Mouse (Mus musculus) liver, embryonic 13.5 days (tissue): ENCODE measurements around the gene Cacng1. TPM values are rescaled to one million over a fixed set of nuclear protein-coding genes. Genes with fewer than 3 reads are reported as not detected.

ENCODE experiments used
- ATAC-seq: fragments of 200-750 bp; cut with Nextera tagmentation; 2 replicates; pipeline ENCODE4 v1.8.0; 2017; ENCODE audit warnings: low read depth, mild to moderate bottlenecking, moderate number of reproducible peaks, moderate library complexity
- DNase-seq: peaks from one replicate; pipeline ENCODE4 v3.0.0; 2022
- H3K27ac ChIP-seq: fragments of 300-500 bp; sonication (generic); 2 replicates; pipeline ENCODE4 v1.5.1; 2015; ENCODE audit warnings: moderate library complexity, mild to moderate bottlenecking, inconsistent platforms
- H3K27me3 ChIP-seq: fragments of 300-500 bp; sonication (generic); 2 replicates; pipeline ENCODE4 v1.6.1; 2015; ENCODE audit warnings: mild to moderate bottlenecking, inconsistent platforms
- H3K36me3 ChIP-seq: fragments of 300-500 bp; sonication (generic); 2 replicates; pipeline ENCODE4 v1.6.1; 2015; ENCODE audit warnings: mild to moderate bottlenecking, inconsistent platforms
- H3K4me1 ChIP-seq: fragments of 300-500 bp; sonication (generic); replicated peaks from 2 replicates; pipeline ENCODE4 v1.6.1; 2015; ENCODE audit warnings: inconsistent platforms
- H3K4me2 ChIP-seq: fragments of 300-500 bp; sonication (generic); 2 replicates; pipeline ENCODE4 v1.6.1; 2015; ENCODE audit warnings: inconsistent platforms, mild to moderate bottlenecking, moderate library complexity
- H3K4me3 ChIP-seq: fragments of 300-500 bp; sonication (generic); replicated peaks from 2 replicates; pipeline ENCODE4 v1.5.1; 2015; ENCODE audit warnings: mild to moderate bottlenecking, inconsistent platforms
- H3K9ac ChIP-seq: fragments of 300-500 bp; sonication (generic); 2 replicates; pipeline ENCODE4 v1.6.1; 2015; ENCODE audit warnings: mild to moderate bottlenecking, inconsistent platforms
- H3K9me3 ChIP-seq: fragments of 300-500 bp; sonication (generic); replicated peaks from 2 replicates; pipeline ENCODE4 v1.6.1; 2016; ENCODE audit warnings: inconsistent platforms
- WGBS: fragments of 180-500 bp; shearing (Covaris S2); methylation state at CpG from one replicate; pipeline ENCODE4 v1.1.7; 2015; ENCODE audit not compliant: insufficient replicate concordance; 5-methylcytosine and 5-hydroxymethylcytosine counted together
- polyA plus RNA-seq: library from polyadenylated mRNA; unstranded; fragments of >200 nt; fragmentation: Nextera tagmentation; extraction: Ambion mirVana; gene quantifications from 2 replicates; pipeline ENCODE4 v1.2.1, GENCODE M21; 2015

The Cacng1 gene
- polyA plus RNA-seq, 1 experiment from 2014 or later = 0.08 TPM

DNA sequence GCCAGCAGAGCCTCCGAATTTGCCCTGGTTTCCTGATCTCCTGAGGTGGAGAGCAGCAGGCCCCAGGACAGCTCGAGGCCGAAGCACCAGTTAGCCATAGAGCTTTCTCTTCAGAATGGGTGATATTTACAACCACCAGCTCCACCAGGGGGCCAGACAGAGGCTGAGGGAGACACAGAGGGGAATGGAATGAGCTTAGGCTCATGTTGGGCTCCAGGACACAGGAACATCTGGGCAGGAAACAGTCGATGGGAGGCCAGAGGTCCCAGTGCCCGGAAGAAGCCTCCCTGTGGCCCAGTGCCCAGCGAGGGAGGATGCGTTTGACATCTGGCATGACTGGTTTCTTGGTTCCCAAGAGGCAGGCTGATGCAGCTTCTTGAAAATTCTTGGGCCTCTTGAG lies 17.8 kb upstream of the Cacng1 start:
- no peaks in the 10 kb centered on the region for H3K9me3 ChIP-seq

DNA sequence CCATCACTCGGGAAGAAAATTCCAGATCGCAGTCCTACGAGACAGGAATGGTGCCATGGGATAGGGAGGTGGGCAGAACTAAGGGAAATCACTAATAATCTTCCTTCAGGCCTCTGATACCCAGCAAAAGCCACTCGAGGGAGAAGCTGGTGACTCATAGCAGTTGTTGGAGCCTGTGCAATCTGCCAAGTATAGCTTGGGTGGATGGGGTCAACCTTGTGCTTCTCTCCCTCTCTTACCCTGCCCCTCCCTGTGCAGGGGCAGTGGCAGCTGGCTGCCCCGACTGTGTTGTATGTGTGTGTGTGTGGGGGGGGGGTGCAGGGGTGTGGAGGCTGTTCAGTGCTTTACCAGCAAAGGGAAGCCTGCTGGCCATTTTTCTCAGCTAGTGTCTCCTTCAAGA lies 15.2 kb upstream of the Cacng1 start:
- Histone ChIP-seq H3K9ac (no peak overlapping the region), H3K4me1 (no peaks in the 10 kb centered on the region), H3K36me3 (no peaks in the 10 kb centered on the region), H3K9me3 (no peaks in the 10 kb centered on the region), H3K4me2 (no peak overlapping the region), H3K4me3 (no peak overlapping the region), H3K27ac (no peak overlapping the region), H3K27me3 (no peaks in the 10 kb centered on the region)
- ATAC-seq = no peak
- WGBS = 50% methylated on average over 5 of the region's 5 CpGs
- no peak for DNase-seq

More for the DNA sequence above, 17.8 kb upstream of the Cacng1 start:
- ATAC-seq (no peak), DNase-seq (no peak)
- no peak overlapping the region for H3K4me3 ChIP-seq
- no peaks in the 10 kb centered on the region for H3K27me3 ChIP-seq
- no peaks in the 10 kb centered on the region for H3K4me1 ChIP-seq
- H3K9ac ChIP-seq = no peak overlapping the region
- no peaks in the 10 kb centered on the region for H3K36me3 ChIP-seq
- 45% methylated on average over 7 of the region's 7 CpGs for WGBS
- H3K27ac ChIP-seq = no peak overlapping the region
- H3K4me2 ChIP-seq = no peak overlapping the region

GRCm38 (mm10) chr11:107730940-107731339 lies 14.6 kb upstream of the Cacng1 start:
- Histone ChIP-seq H3K9me3 (no peaks in the 10 kb centered on the region), H3K36me3 (no peaks in the 10 kb centered on the region), H3K4me1 (no peaks in the 10 kb centered on the region), H3K4me2 (no peak overlapping the region), H3K27me3 (no peaks in the 10 kb centered on the region), H3K27ac (no peak overlapping the region), H3K4me3 (no peak overlapping the region), H3K9ac (no peak overlapping the region)
- 65% methylated on average over 4 of the region's 4 CpGs for WGBS
- DNase-seq (no peak), ATAC-seq (no peak)

GRCm38 (mm10) chr11:107729141-107729540 lies 12.8 kb upstream of the Cacng1 start:
- ATAC-seq (no peak), DNase-seq (no peak)
- 52% methylated on average over 7 of the region's 7 CpGs for WGBS

DNA sequence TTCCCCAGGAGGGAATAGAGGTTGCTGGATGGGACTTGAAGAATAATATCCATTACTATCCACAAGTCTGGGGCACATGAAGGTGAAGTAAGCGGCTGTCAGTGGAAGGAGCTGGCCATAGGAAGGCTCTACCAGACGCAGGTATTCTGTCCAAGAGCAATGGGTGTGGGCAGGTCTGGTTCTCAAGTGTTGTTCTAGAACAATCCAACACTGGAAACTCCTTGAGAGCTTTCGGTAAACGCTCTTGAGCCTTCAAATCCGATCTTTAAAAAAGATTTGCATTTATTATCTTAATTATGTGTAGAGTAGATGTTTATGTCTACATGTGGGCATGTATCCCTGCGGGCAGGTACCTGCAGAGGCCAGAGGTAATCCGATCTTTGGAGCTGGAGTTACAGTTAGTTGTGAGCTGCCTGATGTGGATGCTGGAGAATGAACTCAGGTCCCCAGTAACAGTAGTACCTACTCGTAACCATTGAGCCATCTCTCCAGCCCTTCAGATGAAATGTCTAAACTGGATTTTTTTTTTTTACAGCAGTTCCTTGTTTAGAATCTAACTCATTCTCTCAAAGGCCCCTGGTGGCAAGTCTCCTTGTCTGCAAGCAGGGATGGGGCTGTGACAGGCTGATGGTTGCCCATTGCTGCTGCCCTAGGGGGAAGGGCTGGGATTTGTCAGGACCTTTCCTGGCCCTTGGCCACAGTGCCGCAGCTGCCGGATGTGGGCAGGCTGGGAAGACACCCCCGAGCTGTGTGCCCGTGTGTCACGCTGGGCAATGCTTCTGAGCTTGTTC lies 11.9 kb upstream of the Cacng1 start:
- H3K9ac ChIP-seq = no peak overlapping the region
- no peaks in the 10 kb centered on the region for H3K27me3 ChIP-seq
- H3K9me3 ChIP-seq = no peaks in the 10 kb centered on the region
- H3K27ac ChIP-seq = no peak overlapping the region
- H3K4me3 ChIP-seq = no peak overlapping the region
- no peaks in the 10 kb centered on the region for H3K36me3 ChIP-seq
- no peak overlapping the region for H3K4me2 ChIP-seq
- 64% methylated on average over 13 of the region's 13 CpGs for WGBS
- DNase-seq (no peak), ATAC-seq (no peak)
- no peaks in the 10 kb centered on the region for H3K4me1 ChIP-seq

More at GRCm38 (mm10) chr11:107729141-107729540, 12.8 kb upstream of the Cacng1 start:
- H3K9me3 ChIP-seq = no peaks in the 10 kb centered on the region
- H3K9ac ChIP-seq = no peak overlapping the region
- H3K4me2 ChIP-seq = no peak overlapping the region
- H3K27ac ChIP-seq = no peak overlapping the region
- no peak overlapping the region for H3K4me3 ChIP-seq
- no peaks in the 10 kb centered on the region for H3K4me1 ChIP-seq
- H3K27me3 ChIP-seq = no peaks in the 10 kb centered on the region
- no peaks in the 10 kb centered on the region for H3K36me3 ChIP-seq

DNA sequence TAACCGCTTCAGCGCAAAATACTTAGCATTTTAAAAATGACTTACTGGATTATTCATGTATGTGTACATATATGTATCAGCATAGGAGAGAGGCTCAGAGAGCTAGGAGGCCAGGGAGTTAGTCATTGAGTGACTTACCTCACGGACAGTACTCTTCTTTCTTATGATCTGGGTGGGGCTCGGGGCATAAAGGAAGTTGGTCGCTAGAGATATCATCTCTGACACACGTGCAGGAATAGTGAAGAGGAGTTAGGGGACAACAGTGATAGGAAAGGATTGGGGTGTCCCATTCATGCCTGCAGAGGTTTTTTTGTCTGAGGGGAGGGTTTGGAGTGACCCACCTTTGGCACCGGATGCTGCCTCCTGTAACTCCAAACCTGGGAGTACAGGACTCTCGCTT lies 8.3 kb upstream of the Cacng1 start:
- 62% methylated on average over 8 of the region's 8 CpGs for WGBS

DNA sequence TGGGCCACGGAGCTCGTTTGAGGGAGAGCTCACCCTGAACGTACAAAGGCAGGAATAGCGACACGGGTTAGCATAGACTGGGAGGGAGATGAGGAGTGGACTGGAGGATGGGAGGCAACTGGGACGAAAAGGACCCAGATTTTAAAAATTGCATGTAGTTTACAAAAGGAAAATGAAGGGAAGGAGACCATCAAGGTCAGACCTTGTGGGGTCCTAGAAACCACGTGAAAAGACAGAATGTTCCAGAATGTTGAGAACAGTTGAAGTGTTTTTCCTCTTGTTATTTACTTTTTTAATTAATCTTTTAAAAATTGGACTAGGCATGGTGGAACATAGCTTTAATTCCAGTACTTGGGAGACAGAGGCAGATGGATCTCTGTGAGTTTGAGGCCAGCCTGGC lies 4.7 kb upstream of the Cacng1 start:
- Histone ChIP-seq H3K9ac (no peak overlapping the region), H3K4me1 (no peaks in the 10 kb centered on the region), H3K4me3 (no peak overlapping the region), H3K27me3 (no peaks in the 10 kb centered on the region), H3K9me3 (no peaks in the 10 kb centered on the region), H3K27ac (no peak overlapping the region), H3K36me3 (no peaks in the 10 kb centered on the region), H3K4me2 (no peak overlapping the region)
- ATAC-seq (no peak), DNase-seq (no peak)
- WGBS = 67% methylated on average over 7 of the region's 7 CpGs

More for the DNA sequence above, 8.3 kb upstream of the Cacng1 start:
- Histone ChIP-seq H3K9me3 (no peaks in the 10 kb centered on the region), H3K36me3 (no peaks in the 10 kb centered on the region), H3K4me1 (no peaks in the 10 kb centered on the region), H3K27ac (no peak overlapping the region), H3K4me3 (no peak overlapping the region), H3K27me3 (no peaks in the 10 kb centered on the region), H3K9ac (no peak overlapping the region), H3K4me2 (no peak overlapping the region)
- DNase-seq (no peak), ATAC-seq (no peak)

GRCm38 (mm10) chr11:107720264-107721021 lies 4.1 kb upstream of the Cacng1 start:
- 68% methylated on average over 9 of the region's 9 CpGs for WGBS

DNA sequence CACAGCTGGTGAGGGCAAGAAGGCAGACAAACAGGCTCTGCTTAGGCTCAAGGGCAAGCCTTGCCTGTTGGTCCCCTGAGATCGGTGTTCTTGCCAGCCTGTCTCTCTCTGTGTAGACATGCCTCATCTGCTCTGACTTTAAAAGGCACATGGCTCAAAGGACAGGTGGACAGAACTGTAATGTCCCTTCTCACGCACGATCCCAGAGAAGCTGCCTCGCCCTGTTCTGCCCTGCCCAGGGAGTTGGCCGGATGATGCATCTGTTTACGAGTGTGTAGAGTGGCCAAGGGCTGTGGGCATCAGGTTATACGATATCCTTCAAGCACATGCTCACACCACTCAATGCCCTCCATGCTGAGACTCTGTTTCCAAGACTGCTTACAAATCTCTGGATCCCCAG lies 2.0 kb downstream of the Cacng1 start:
- H3K4me1 ChIP-seq = no peaks in the 10 kb centered on the region
- H3K36me3 ChIP-seq = no peaks in the 10 kb centered on the region
- 77% methylated on average over 7 of the region's 7 CpGs for WGBS
- H3K9ac ChIP-seq = no peak overlapping the region
- no peak overlapping the region for H3K27ac ChIP-seq
- DNase-seq = no peak
- no peaks in the 10 kb centered on the region for H3K9me3 ChIP-seq
- H3K4me3 ChIP-seq = no peak overlapping the region
- ATAC-seq = no peak
- H3K4me2 ChIP-seq = no peak overlapping the region
- no peaks in the 10 kb centered on the region for H3K27me3 ChIP-seq

More at GRCm38 (mm10) chr11:107720264-107721021, 4.1 kb upstream of the Cacng1 start:
- no peak for DNase-seq
- Histone ChIP-seq H3K9me3 (no peaks in the 10 kb centered on the region), H3K9ac (no peak overlapping the region), H3K27ac (no peak overlapping the region), H3K27me3 (no peaks in the 10 kb centered on the region), H3K4me3 (no peak overlapping the region), H3K4me2 (no peak overlapping the region), H3K36me3 (no peaks in the 10 kb centered on the region), H3K4me1 (no peaks in the 10 kb centered on the region)
- no peak for ATAC-seq

DNA sequence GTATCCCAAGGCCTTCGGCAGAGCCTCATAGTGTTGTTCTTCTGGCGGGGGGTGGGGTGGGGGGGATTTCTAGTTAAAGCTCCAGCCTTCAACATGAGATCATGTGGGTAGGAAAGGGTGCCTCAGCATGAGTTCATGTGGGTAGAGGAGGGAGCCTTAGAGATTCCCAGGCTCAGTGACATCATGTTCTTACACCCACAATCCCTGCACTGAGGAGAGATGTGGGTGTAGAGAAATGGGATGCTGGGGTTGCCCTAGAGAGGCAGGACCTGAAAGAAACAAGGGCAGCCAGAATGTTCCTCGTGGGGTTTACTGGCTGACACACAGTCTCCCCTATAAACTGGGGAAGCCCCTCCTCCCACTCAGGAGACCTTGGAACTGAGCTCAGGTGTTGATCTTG lies 5.9 kb downstream of the Cacng1 start:
- 56% methylated on average over 3 of the region's 3 CpGs for WGBS

DNA sequence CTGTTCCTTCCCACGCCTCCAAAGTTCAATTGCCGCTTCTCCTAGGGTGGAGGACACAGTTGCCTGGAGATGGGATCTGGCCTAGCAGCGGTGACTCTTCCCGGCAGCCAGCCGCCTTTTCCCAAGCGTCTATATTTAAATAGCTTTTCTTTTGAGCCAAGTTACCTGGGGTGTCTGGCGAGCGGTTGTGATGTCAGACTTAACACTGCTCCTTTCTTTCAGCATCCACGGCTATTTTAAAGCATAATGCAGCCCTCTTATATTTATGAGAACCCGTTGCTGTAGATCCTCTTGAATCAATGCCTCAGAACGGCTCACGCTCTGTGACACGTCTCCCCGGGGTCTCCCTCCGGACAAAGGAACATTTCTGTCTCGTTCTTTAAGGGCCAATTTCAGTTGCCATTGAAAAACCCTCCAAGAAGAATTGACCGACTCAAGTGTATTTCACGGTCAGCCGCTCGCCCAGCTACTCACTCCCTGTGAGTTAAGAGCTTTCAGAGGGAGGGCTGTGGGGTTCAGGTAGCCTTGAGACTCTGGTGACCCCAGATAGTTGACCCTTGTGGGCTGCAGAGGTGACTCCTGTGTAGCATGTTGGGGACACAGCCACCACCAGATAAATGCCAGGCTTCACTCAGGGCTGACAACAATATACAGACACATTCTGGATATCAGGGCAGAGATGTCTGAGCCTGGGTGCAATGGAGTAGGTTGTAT lies 8.3 kb downstream of the Cacng1 start:
- Histone ChIP-seq H3K9me3 (no peaks in the 10 kb centered on the region), H3K4me2 (no peak overlapping the region), H3K27ac (no peak overlapping the region), H3K4me3 (no peak overlapping the region), H3K9ac (no peak overlapping the region), H3K27me3 (peaks cover 7% of the 10 kb centered on the region; the same call in 1 of the 2 replicates), H3K4me1 (peaks cover 3% of the 10 kb centered on the region; the same call in 1 of the 2 replicates), H3K36me3 (no peaks in the 10 kb centered on the region)
- 74% methylated on average over 20 of the region's 20 CpGs for WGBS
- no peak for ATAC-seq
- no peak for DNase-seq

More for the DNA sequence above, 5.9 kb downstream of the Cacng1 start:
- Histone ChIP-seq H3K9me3 (no peaks in the 10 kb centered on the region), H3K36me3 (no peaks in the 10 kb centered on the region), H3K4me3 (no peak overlapping the region), H3K4me2 (no peak overlapping the region), H3K4me1 (no peaks in the 10 kb centered on the region; the same call in 1 of the 2 replicates), H3K9ac (no peak overlapping the region), H3K27me3 (0 out of 2 replicates have a peak, but pooled peaks cover 2% of the 10 kb centered on the region), H3K27ac (no peak overlapping the region)
- DNase-seq = no peak
- no peak for ATAC-seq
